9 mouse cellular contexts compared by ENCODE assay signal in genomic region chr9:37349050-37349449, GRCm38 (mm10). TPM values are rescaled to one million over a fixed set of nuclear protein-coding genes. Genes with fewer than 3 reads are reported as not detected.
DNase-seq lines count a peak whose midpoint lies in the region; ATAC-seq and TF ChIP-seq lines count a peak whose summit lies in the region.
"Had no signal": no experiment of that assay in that cellular context is flagged by ENCODE, and none has a peak within 500 bp of the region (broad histone marks: within the 10 kb centered on the region; RNA-seq: fewer than 3 reads in every experiment).

No protein-coding gene starts in this region.

- peaks cover 7% of the 10 kb centered on the region; the same call in 1 of the 2 replicates for H3K4me1 ChIP-seq in heart, embryonic 11.5 days (ENCODE audit: control insufficient read depth, insufficient read depth, low read length)
- H3K4me1 ChIP-seq in E14TG2a.4 (replicated peaks; ENCODE audit: low read depth, low read length), result peaks cover 14% of the 10 kb centered on the region
- peaks cover 15% of the 10 kb centered on the region for H3K4me1 ChIP-seq in forebrain, embryonic 15.5 days
- peaks cover 4% of the 10 kb centered on the region for H3K4me1 ChIP-seq in liver, embryonic 16.5 days (ENCODE audit: control insufficient read depth, low read depth, low read length)

- no peak overlapping the region for H3K27ac ChIP-seq in heart, embryonic 11.5 days (ENCODE audit: low read depth, low read length)
- H3K27ac ChIP-seq in forebrain, embryonic 15.5 days (replicated peaks), result peak overlapping the region; percentile 89; the same call in 1 of the 2 replicates
- H3K27ac ChIP-seq in liver, embryonic 16.5 days (ENCODE audit: low read length), result no peak overlapping the region

- peak overlapping the region; percentile 89 for H3K4me2 ChIP-seq in heart, embryonic 11.5 days
- peak overlapping the region; percentile 89 for H3K4me2 ChIP-seq in forebrain, embryonic 15.5 days (replicated peaks)
- peak overlapping the region; percentile 91 for H3K4me2 ChIP-seq in liver, embryonic 16.5 days (ENCODE audit: low read depth, low read length)

- TF ChIP-seq CTCF in E14TG2a.4 (conservative IDR thresholded peaks at IDR 0.05; ENCODE audit: low read length), result no peak

- 90% methylated on average over 3 of the region's 3 CpGs for WGBS in heart, embryonic 11.5 days (ENCODE audit: insufficient replicate concordance)
- WGBS in forebrain, embryonic 15.5 days, result 91% methylated on average over 3 of the region's 3 CpGs
- WGBS in liver, embryonic 16.5 days (ENCODE audit: insufficient replicate concordance), result 85% methylated on average over 3 of the region's 3 CpGs

- H3K9me3 ChIP-seq in heart, embryonic 11.5 days (replicated peaks; ENCODE audit: control insufficient read depth, low read length), result no peaks in the 10 kb centered on the region
- no peaks in the 10 kb centered on the region for H3K9me3 ChIP-seq in E14TG2a.4 (ENCODE audit: low read length)
- H3K9me3 ChIP-seq in forebrain, embryonic 15.5 days, result no peaks in the 10 kb centered on the region
- H3K9me3 ChIP-seq in liver, embryonic 16.5 days (replicated peaks; ENCODE audit: control insufficient read depth, low read length), result no peaks in the 10 kb centered on the region

- ATAC-seq in heart, embryonic 11.5 days (replicated peaks; ENCODE audit: insufficient number of reproducible peaks, low FRiP score, low TSS enrichment), result no peak
- no peak; the same call in 1 of the 2 replicates for ATAC-seq in forebrain, embryonic 15.5 days (replicated peaks)
- ATAC-seq in liver, embryonic 16.5 days (ENCODE audit: low read depth), result no peak

- no peak for DNase-seq in heart, adult 11 months
- DNase-seq in natural killer cell, adult 2 months (ENCODE audit: low spot score in 2 of 2), result no peak
- no peak for DNase-seq in embryo, embryonic 10 days (ENCODE audit: low spot score)
- DNase-seq in left cerebral cortex, adult 8-10 months (ENCODE audit: low spot score in 2 of 2), result no peak

- peak overlapping the region; percentile 89 for H3K4me3 ChIP-seq in heart, embryonic 11.5 days (ENCODE audit: low read depth, low read length)
- peak overlapping the region; percentile 88 for H3K4me3 ChIP-seq in E14TG2a.4 (replicated peaks; ENCODE audit: low read length)
- H3K4me3 ChIP-seq in forebrain, embryonic 15.5 days, result peak overlapping the region; percentile 87
- H3K4me3 ChIP-seq in liver, embryonic 16.5 days (ENCODE audit: low read depth, low read length), result peak overlapping the region; percentile 92

- peak overlapping the region; percentile 96 for H3K9ac ChIP-seq in heart, embryonic 11.5 days (ENCODE audit: low read depth, low read length)
- H3K9ac ChIP-seq in forebrain, embryonic 15.5 days (replicated peaks), result peak overlapping the region; percentile 92; the same call in 1 of the 2 replicates
- H3K9ac ChIP-seq in liver, embryonic 16.5 days (ENCODE audit: low read depth, low read length), result peak overlapping the region; percentile 96

- H3K27me3 ChIP-seq in heart, embryonic 11.5 days (ENCODE audit: control insufficient read depth, insufficient read depth, low read length), result no peaks in the 10 kb centered on the region
- H3K27me3 ChIP-seq in E14TG2a.4 (ENCODE audit: insufficient read depth, low read length), result no peaks in the 10 kb centered on the region
- no peaks in the 10 kb centered on the region for H3K27me3 ChIP-seq in forebrain, embryonic 15.5 days
- H3K27me3 ChIP-seq in liver, embryonic 16.5 days (ENCODE audit: control insufficient read depth, insufficient read depth, low read depth, low read length), result no peaks in the 10 kb centered on the region

- H3K36me3 ChIP-seq in heart, embryonic 11.5 days (ENCODE audit: control insufficient read depth, insufficient read depth, low read length), result no peaks in the 10 kb centered on the region; the same call in 1 of the 2 replicates
- peaks cover 3% of the 10 kb centered on the region; the same call in 1 of the 2 replicates for H3K36me3 ChIP-seq in E14TG2a.4 (ENCODE audit: insufficient read depth, low read length)
- H3K36me3 ChIP-seq in forebrain, embryonic 15.5 days, result no peaks in the 10 kb centered on the region
- H3K36me3 ChIP-seq in liver, embryonic 16.5 days (ENCODE audit: control insufficient read depth, insufficient read depth), result no peaks in the 10 kb centered on the region

RNA-seq across cellular contexts. Expression of gene Ccdc15, which starts 0.8 kb away (rescaled TPM):
- 3.4 and 5.3 TPM in 2 replicates for polyA plus RNA-seq in heart, embryonic 11.5 days (2014; fragmentation: Nextera tagmentation; extraction: Ambion mirVana)
- 8.9 and 9.0 TPM in 2 replicates for polyA plus RNA-seq in forebrain, embryonic 15.5 days (2015; fragmentation: Nextera tagmentation; extraction: Ambion mirVana)
- polyA plus RNA-seq in liver, embryonic 16.5 days (2015; fragmentation: Nextera tagmentation; extraction: Ambion mirVana), result 3.1 and 3.6 TPM in 2 replicates
- total RNA-seq in left cerebral cortex, adult 8-10 months (2022), result 1 to 10 TPM; 2.6 to 4.1 (median 3.0) TPM

RNA-seq across cellular contexts. Expression of gene Hepacam, which starts 18.1 kb away (rescaled TPM):
- polyA plus RNA-seq in heart, embryonic 11.5 days (2014; fragmentation: Nextera tagmentation; extraction: Ambion mirVana), result not detected in 2 replicates
- polyA plus RNA-seq in forebrain, embryonic 15.5 days (2015; fragmentation: Nextera tagmentation; extraction: Ambion mirVana), result 3.4 and 4.9 TPM in 2 replicates
- not detected in 2 replicates for polyA plus RNA-seq in liver, embryonic 16.5 days (2015; fragmentation: Nextera tagmentation; extraction: Ambion mirVana)
- 10 to 100 TPM; 54.1 to 63.1 (median 57.4) TPM for total RNA-seq in left cerebral cortex, adult 8-10 months (2022)
- polyA plus RNA-seq: CD4-positive, CD25-positive, alpha-beta regulatory T cell, adult 4 months had no signal

RNA-seq across cellular contexts. Expression of gene Robo4, which starts 52.6 kb away (rescaled TPM):
- 2.5 and 3.3 TPM in 2 replicates for polyA plus RNA-seq in heart, embryonic 11.5 days (2014; fragmentation: Nextera tagmentation; extraction: Ambion mirVana)
- 3.3 and 4.2 TPM in 2 replicates for polyA plus RNA-seq in forebrain, embryonic 15.5 days (2015; fragmentation: Nextera tagmentation; extraction: Ambion mirVana)
- 3.0 and 3.1 TPM in 2 replicates for polyA plus RNA-seq in liver, embryonic 16.5 days (2015; fragmentation: Nextera tagmentation; extraction: Ambion mirVana)
- total RNA-seq in left cerebral cortex, adult 8-10 months (2022), result 1 to 10 TPM; 6.4 to 8.2 (median 6.6) TPM
- polyA plus RNA-seq: CD4-positive, CD25-positive, alpha-beta regulatory T cell, adult 4 months had no signal
